Mouse (Mus musculus): ENCODE results near the gene Snx9. TPM values are rescaled to one million over a fixed set of nuclear protein-coding genes. Genes with fewer than 3 reads are reported as not detected.

The Snx9 gene
- total RNA-seq, 1 experiment, result 8.8 TPM

- no peak for DNase-seq (ENCODE audit: low read depth, low spot score)
- H3K4me1 ChIP-seq (ENCODE audit: control insufficient read depth in 2 of 2, insufficient read depth in 2 of 2, low read length in 2 of 2, poor library complexity in 1 of 2), result peaks cover 0 to 4% of the 10 kb centered on the region in 2 experiments; a peak in 1 of 4 replicates
- no peak overlapping the region for H3K9ac ChIP-seq (ENCODE audit: insufficient read depth, low read depth, low read length, poor library complexity, severe bottlenecking)
- no peak for TF ChIP-seq ZC3H11A (IDR thresholded peaks at IDR 0.05; ENCODE audit: borderline replicate concordance, low read depth, low read length)
- TF ChIP-seq ZNF384 (IDR thresholded peaks at IDR 0.05; ENCODE audit: low read depth, low read length), result no peak
- TF ChIP-seq HCFC1 (IDR thresholded peaks at IDR 0.05; ENCODE audit: borderline replicate concordance, insufficient read depth, low read length), result no peak
- no peak for TF ChIP-seq MAFK (IDR thresholded peaks at IDR 0.05; ENCODE audit: insufficient read depth, low read depth, low read length)
- TF ChIP-seq CHD2 (IDR thresholded peaks at IDR 0.05; ENCODE audit: low read depth, low read length), result no peak
- H3K9me3 ChIP-seq (ENCODE audit: control insufficient read depth, insufficient read depth, low read depth, low read length), result no peaks in the 10 kb centered on the region
- no peaks in the 10 kb centered on the region for H3K36me3 ChIP-seq (ENCODE audit: control insufficient read depth, insufficient read depth, low read length, poor library complexity, severe bottlenecking)
- H3K27ac ChIP-seq (ENCODE audit: insufficient read depth, low read depth, low read length, poor library complexity, severe bottlenecking), result no peak overlapping the region
- H3K4me3 ChIP-seq (ENCODE audit: insufficient read depth in 1 of 2, low read depth in 1 of 2, low read length in 2 of 2, poor library complexity in 1 of 2, severe bottlenecking in 1 of 2), result no peak overlapping the region
- in situ Hi-C loops (cut with MboI; ENCODE audit: low sequenced_read_pairs in 2 of 2, unreplicated experiment in 2 of 2), result no loop called here
Observed at GRCm38 (mm10) chr17:5831257-5831806, 9.8 kb upstream of the Snx9 start.

DNA sequence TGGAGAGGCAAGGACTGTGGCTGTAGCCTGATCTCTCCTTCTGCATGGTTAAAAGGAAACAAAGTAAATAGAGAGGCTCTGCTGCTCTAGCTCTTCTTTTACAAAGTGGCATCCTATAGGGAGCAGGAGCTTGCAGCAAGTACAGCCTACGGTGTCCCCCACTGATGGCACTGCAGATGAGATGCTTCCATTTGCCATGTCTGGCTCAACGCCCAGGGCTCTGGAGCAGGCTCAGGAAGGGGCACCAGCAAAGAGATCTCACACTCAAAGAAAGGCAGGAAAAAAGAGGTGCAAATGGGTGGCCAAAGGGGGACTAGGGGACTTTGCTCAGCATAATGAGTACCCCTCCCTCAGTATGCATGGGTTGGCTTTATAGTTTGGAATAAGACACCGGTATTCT lies 7.0 kb upstream of the Snx9 start:
- H3K27ac ChIP-seq (ENCODE audit: insufficient read depth, low read depth, low read length, poor library complexity, severe bottlenecking), result no peak overlapping the region
- no peak overlapping the region for H3K4me3 ChIP-seq (ENCODE audit: insufficient read depth in 1 of 2, low read depth in 1 of 2, low read length in 2 of 2, poor library complexity in 1 of 2, severe bottlenecking in 1 of 2)
- no peak for DNase-seq (ENCODE audit: low read depth, low spot score)
- H3K9me3 ChIP-seq (ENCODE audit: control insufficient read depth, insufficient read depth, low read depth, low read length), result no peaks in the 10 kb centered on the region
- H3K36me3 ChIP-seq (ENCODE audit: control insufficient read depth, insufficient read depth, low read length, poor library complexity, severe bottlenecking), result no peaks in the 10 kb centered on the region
- TF ChIP-seq MAFK (IDR thresholded peaks at IDR 0.05; ENCODE audit: insufficient read depth, low read depth, low read length), result no peak
- no peak for TF ChIP-seq ZC3H11A (IDR thresholded peaks at IDR 0.05; ENCODE audit: borderline replicate concordance, low read depth, low read length)
- TF ChIP-seq HCFC1 (IDR thresholded peaks at IDR 0.05; ENCODE audit: borderline replicate concordance, insufficient read depth, low read length), result no peak
- no peak for TF ChIP-seq ZNF384 (IDR thresholded peaks at IDR 0.05; ENCODE audit: low read depth, low read length)
- no peak for TF ChIP-seq CHD2 (IDR thresholded peaks at IDR 0.05; ENCODE audit: low read depth, low read length)
- H3K4me1 ChIP-seq (ENCODE audit: control insufficient read depth in 2 of 2, insufficient read depth in 2 of 2, low read length in 2 of 2, poor library complexity in 1 of 2), result no peaks in the 10 kb centered on the region
- H3K9ac ChIP-seq (ENCODE audit: insufficient read depth, low read depth, low read length, poor library complexity, severe bottlenecking), result no peak overlapping the region
- in situ Hi-C loops (cut with MboI; ENCODE audit: low sequenced_read_pairs in 2 of 2, unreplicated experiment in 2 of 2), result no loop called here

DNA sequence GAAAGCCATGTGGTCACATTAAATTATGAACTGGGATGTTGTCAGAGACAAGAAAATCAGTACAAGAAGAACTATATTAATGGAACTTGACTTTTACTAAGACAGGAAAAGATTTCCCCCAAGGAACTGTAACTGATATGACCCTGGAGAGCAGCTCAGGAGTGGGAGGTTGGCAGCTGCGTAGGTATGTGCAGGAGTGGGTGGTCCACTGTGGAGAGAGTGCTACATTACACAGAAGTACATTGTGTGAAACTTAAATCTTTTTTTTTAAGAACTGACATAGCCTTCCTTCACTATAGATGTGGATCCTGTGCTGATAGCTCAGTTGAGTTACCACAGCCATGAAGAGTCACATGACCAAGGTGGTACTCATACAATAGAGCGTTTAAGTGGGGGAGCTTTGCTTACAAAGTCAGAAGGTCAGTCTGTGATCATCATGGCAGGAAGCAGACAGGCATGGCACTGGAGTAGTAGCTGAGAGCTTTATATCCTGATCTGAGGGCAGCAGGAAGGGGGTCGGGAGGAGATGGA lies 6.3 kb upstream of the Snx9 start:
- H3K4me1 ChIP-seq (ENCODE audit: control insufficient read depth in 2 of 2, insufficient read depth in 2 of 2, low read length in 2 of 2, poor library complexity in 1 of 2), result peaks cover 0 to under 1% of the 10 kb centered on the region in 2 experiments; a peak in 1 of 4 replicates
- H3K9me3 ChIP-seq (ENCODE audit: control insufficient read depth, insufficient read depth, low read depth, low read length), result no peaks in the 10 kb centered on the region
- TF ChIP-seq HCFC1 (IDR thresholded peaks at IDR 0.05; ENCODE audit: borderline replicate concordance, insufficient read depth, low read length) (no peak), ZNF384 (IDR thresholded peaks at IDR 0.05; ENCODE audit: low read depth, low read length) (no peak), ZC3H11A (IDR thresholded peaks at IDR 0.05; ENCODE audit: borderline replicate concordance, low read depth, low read length) (no peak), CHD2 (IDR thresholded peaks at IDR 0.05; ENCODE audit: low read depth, low read length) (no peak), MAFK (IDR thresholded peaks at IDR 0.05; ENCODE audit: insufficient read depth, low read depth, low read length) (no peak)
- in situ Hi-C loops (cut with MboI; ENCODE audit: low sequenced_read_pairs in 2 of 2, unreplicated experiment in 2 of 2), result no loop called here
- H3K36me3 ChIP-seq (ENCODE audit: control insufficient read depth, insufficient read depth, low read length, poor library complexity, severe bottlenecking), result no peaks in the 10 kb centered on the region
- no peak overlapping the region for H3K9ac ChIP-seq (ENCODE audit: insufficient read depth, low read depth, low read length, poor library complexity, severe bottlenecking)
- no peak for DNase-seq (ENCODE audit: low read depth, low spot score)
- no peak overlapping the region for H3K27ac ChIP-seq (ENCODE audit: insufficient read depth, low read depth, low read length, poor library complexity, severe bottlenecking)
- H3K4me3 ChIP-seq (ENCODE audit: insufficient read depth in 1 of 2, low read depth in 1 of 2, low read length in 2 of 2, poor library complexity in 1 of 2, severe bottlenecking in 1 of 2), result no peak overlapping the region

- Histone ChIP-seq H3K27ac (ENCODE audit: insufficient read depth, low read depth, low read length, poor library complexity, severe bottlenecking) (no peak overlapping the region), H3K4me1 (ENCODE audit: control insufficient read depth in 2 of 2, insufficient read depth in 2 of 2, low read length in 2 of 2, poor library complexity in 1 of 2) (peaks cover 0 to 4% of the 10 kb centered on the region in 2 experiments; a peak in 1 of 4 replicates), H3K9me3 (ENCODE audit: control insufficient read depth, insufficient read depth, low read depth, low read length) (no peaks in the 10 kb centered on the region), H3K36me3 (ENCODE audit: control insufficient read depth, insufficient read depth, low read length, poor library complexity, severe bottlenecking) (peaks cover 2% of the 10 kb centered on the region), H3K9ac (ENCODE audit: insufficient read depth, low read depth, low read length, poor library complexity, severe bottlenecking) (no peak overlapping the region), H3K4me3 (ENCODE audit: insufficient read depth in 1 of 2, low read depth in 1 of 2, low read length in 2 of 2, poor library complexity in 1 of 2, severe bottlenecking in 1 of 2) (no peak overlapping the region)
- TF ChIP-seq ZNF384 (IDR thresholded peaks at IDR 0.05; ENCODE audit: low read depth, low read length) (no peak), CHD2 (IDR thresholded peaks at IDR 0.05; ENCODE audit: low read depth, low read length) (no peak), MAFK (IDR thresholded peaks at IDR 0.05; ENCODE audit: insufficient read depth, low read depth, low read length) (no peak), ZC3H11A (IDR thresholded peaks at IDR 0.05; ENCODE audit: borderline replicate concordance, low read depth, low read length) (no peak), HCFC1 (IDR thresholded peaks at IDR 0.05; ENCODE audit: borderline replicate concordance, insufficient read depth, low read length) (no peak)
- DNase-seq (ENCODE audit: low read depth, low spot score), result no peak
- in situ Hi-C loops (cut with MboI; ENCODE audit: low sequenced_read_pairs in 2 of 2, unreplicated experiment in 2 of 2), result no loop called here
Observed at GRCm38 (mm10) chr17:5839549-5840240, 1.4 kb upstream of the Snx9 start.

Measured in ES-E14 (cell line).